Mouse (Mus musculus): ENCODE data around the gene Pax1. TPM values are rescaled to one million over a fixed set of nuclear protein-coding genes. Genes with fewer than 3 reads are reported as not detected.

The Pax1 gene
- not detected for total RNA-seq (2021)

DNA sequence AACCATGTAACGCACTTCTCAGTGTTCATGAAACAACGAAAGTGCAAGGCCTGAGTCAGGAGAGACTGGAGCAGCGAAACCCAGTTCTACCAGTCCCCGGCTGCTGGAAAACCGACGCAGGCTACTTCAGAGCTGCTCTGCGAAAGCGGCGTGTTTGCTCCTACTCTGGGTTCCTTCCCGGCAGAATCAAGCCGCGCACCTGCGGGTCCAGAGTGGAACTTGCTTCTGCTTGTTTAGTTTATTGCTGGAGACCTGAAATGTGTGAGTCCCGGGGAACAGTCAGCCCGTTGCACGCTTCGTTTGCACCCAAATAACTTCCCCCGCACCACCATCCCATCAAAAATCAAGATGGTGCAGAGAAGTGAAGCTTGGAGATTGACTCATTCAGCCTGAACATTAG lies at the start of gene Pax1:
Gene Pax1, plus strand, starts transcription at position 345 of the 400 bp plus-strand sequence.
- DNase-seq = no peak

DNA sequence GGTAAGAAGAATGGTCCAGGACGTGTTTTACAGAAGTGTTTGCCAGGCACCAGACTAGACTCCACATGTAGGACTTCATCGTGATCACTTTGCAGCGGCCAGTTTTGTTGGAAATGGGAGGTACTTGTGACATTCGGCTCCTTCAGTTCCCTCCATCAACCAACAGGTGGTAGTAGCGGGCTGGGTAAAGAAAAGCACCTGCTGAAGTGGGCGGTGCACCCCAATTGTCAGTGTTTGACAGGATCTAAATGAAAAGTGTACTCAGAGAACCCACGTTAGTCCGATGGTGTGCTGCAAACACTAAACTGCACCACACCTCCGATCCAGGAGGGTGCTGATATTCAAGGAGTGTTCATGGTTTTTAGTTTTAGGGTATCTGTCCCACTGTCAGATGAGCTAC lies 40.7 kb upstream of the Pax1 start:
- no peak for DNase-seq

DNA sequence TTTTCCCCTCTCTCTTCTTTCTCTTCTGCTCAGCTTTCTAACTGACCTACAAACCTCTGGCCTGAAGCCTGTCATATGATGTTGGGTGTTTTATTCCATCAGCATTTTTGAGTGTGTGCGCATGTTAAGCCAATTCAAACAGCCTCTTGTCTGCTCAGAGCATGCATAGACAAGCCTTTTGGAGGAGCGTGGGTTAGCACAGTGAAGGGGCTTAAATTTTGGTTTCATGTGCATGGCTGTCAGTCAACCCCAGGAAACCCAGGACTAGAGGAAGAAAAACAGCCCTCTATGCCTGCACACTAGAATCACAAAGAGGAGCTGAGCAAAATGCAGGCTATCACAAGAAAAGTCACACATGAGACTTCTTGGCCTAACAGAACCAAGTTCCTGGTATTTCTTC lies 36.5 kb upstream of the Pax1 start:
- no peak for DNase-seq

DNA sequence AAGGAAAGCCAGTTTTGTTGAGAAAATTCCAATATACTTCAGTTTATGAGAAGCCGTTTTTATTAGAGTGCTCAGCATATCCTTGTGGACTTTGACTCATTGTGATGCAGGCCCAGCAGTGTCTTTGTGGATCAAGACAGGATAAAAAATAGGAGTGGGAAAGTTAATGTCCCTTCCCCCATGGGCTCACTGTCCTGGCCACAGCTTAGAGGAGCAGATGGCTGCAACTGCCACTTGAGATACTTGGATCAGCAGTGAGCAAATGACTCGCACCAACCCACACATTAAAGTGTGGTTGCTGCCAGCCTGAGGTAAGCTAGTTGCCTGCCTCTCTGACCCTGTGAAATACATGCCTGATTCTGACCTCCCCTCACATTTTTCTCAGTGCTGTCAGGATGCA lies 29.0 kb upstream of the Pax1 start:
- no peak for DNase-seq

DNA sequence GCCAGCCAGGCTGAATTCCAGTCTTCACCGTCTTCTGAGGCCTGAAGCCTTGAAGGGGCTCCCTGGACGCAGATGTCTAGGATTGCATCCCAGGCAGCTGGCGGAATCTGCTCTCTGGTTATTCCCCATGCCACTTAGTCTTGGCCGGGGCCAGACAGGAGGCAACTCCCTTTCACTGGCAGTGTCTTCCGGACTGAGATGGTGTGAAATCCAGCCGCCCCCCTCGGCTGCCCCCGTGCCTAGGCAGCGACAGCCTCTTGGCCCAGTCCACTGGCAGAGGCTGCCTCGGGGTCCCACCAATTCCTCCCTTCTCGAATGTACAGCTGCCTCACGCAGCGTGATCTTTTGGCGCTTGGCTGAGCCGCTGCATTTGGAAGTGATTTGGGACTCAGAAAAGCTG lies 23.0 kb upstream of the Pax1 start:
- no peak for DNase-seq

DNA sequence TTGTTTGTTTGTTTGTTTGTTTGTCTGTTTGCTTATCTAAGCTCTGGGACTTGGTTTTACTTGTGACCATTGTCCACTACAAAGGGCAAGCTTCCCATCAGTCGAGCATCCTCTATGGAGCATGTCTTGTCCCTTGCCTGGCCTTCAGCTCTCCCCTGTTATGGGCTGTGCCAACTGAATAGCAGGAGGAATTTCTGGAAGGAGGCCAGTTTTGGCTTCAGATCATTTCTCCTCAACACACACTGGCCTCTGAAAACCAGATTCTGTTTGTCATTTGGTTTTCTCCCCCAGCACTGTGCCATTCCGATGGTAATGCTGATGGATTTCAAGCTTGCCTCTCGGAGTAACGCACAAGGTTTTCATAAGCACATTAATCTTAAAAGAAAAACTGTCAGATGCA lies 21.9 kb upstream of the Pax1 start:
- no peak for DNase-seq

DNA sequence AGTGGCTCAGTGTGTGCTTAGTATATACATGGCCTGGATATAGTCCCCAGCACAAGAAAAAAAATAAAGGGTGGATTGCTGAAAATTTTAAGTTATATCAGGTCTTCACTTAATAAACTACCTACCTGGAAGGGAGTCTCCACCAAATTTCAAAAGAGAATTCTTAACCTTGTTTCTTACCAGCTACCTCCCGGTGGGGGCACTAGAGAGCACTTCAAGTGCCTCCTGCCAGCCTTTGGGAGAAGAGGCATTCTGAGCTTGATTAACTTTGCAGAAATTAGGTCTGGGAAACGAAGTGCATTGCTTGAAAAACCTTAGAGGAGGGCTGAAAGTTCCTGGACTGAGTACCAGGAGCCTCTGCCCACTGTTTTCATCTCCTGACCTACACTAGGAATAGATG lies 19.5 kb upstream of the Pax1 start:
- DNase-seq = no peak

DNA sequence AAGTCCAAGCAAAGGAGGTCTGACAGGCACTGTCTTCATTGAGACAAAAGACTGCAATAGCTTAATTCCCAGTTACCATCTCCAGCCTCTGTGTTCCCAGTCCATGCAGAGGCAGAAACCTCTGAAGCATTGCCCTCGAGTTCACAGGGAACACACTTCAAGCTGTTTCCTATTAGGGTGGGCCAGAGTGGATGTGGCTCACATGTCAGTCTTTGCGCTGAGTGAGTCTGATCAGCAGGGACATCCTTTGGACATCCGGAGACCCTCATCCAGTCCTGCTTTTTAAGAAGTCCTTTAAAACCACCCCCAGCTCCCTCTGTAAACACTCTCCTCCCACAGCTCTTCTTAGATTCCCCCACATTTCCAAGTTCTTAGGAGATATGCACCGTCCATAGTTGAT lies 2.0 kb upstream of the Pax1 start:
- DNase-seq = no peak

DNA sequence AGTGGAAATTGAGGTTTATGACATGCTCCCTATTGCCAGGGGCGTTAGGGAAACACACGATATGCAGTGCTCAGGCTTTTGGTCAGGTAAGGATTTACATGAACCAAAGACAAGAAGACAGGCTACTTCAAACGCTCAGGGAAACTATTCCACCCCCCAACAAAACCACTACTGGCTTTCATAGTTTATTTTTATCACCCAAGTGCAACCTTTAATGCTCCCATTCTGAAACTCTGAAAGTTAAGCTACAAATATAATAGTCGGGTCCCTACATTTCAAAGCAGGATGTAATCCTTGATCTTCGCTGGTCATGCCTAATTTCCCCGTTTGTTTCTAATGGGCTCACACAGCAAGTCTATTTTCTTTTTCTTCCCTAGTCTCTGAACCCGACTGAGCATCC lies 1.3 kb upstream of the Pax1 start:
- no peak for DNase-seq

DNA sequence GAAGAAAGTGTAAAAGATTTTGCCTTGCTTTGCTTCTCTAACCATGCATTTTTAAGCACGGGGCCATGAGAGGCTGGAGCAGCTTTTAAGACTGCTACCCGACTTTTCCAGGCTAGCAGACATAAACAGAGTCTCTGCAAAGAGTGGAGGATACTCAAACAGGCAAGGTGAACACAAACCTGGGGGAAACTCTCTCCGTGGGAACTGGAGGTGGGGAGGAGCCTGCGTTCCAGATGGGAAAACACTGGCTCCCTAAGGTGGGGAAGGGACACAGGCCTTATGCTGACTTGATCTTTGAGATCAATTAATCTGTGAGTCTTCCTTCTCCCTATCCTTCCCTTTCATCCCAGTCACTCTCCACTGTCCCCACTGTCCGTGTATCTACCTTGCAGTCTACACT lies 869 bp upstream of the Pax1 start:
- no peak for DNase-seq

DNA sequence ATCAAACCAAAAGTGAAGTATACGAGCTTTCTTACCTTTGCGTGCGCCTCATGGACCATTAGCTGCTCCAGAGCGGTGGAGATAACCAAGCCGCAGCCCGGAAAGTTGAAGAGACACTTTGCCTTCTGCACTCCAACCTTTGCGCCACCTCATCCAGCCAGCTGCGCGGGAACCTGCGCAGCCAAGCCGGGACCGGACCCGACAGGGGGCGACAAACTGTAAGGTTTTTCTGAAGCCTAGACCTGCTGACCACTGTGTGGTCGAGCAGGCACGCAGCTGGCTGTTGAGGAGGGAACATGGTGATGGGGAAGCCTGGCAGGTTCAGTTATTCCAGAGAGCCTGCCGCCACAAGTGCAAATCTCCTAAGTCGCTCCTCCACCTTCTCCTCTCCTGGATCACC lies 591 bp downstream of the Pax1 start:
- DNase-seq = no peak

DNA sequence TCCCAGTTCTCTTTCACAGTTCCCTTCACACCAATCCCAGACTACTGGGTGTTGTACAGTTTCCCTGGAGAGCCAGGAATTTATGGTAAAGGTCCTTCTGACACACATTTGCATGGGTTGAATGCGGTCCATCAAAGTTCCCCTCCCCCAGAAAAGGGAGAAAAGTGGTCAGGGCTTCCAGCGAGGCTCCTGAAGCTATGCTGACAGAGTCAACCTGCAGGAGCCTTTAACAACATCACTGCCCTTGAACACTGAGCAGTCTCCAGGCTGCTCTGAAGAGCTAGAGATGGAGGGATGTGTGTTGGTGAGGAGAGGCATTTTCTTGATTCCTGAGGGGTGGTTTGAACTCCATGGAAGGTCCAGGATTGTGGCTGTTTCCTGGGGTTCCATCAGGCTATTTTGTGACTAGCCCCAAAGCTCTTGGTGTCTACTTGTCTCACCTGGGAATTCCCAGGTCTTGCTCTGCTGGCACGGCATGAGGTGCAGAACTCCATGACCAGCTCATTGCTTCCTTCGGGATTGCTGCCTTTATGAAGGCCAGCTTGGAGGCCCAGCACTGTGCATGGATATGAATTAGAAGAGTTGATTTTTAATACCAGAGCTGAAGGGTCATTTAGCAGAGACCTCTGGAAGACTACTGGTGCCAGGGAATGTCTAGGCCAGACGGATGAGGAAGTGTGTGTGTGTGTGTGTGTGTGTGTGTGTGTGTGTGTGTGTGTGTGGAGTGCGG lies 1.8 kb downstream of the Pax1 start:
- DNase-seq = no peak

DNA sequence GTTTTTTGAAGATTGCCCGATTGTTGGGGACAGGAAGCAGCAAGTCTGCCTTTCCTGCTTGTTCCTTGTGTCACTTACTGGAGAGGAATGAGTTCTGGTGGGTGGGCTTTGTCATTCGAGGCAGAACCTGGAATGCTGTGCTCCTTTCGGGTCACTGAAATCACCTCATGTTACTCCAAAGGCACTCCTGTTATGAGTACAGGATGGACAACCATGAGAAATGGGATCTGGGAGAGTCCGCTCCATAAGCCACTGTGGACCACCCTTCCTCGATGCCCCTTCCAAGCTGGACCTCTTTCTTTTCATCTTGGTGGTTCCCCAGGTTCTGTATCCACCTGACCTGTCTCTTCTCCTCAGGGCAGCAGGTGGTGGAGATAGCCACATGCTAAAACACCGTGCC lies 2.5 kb downstream of the Pax1 start:
- DNase-seq = no peak

DNA sequence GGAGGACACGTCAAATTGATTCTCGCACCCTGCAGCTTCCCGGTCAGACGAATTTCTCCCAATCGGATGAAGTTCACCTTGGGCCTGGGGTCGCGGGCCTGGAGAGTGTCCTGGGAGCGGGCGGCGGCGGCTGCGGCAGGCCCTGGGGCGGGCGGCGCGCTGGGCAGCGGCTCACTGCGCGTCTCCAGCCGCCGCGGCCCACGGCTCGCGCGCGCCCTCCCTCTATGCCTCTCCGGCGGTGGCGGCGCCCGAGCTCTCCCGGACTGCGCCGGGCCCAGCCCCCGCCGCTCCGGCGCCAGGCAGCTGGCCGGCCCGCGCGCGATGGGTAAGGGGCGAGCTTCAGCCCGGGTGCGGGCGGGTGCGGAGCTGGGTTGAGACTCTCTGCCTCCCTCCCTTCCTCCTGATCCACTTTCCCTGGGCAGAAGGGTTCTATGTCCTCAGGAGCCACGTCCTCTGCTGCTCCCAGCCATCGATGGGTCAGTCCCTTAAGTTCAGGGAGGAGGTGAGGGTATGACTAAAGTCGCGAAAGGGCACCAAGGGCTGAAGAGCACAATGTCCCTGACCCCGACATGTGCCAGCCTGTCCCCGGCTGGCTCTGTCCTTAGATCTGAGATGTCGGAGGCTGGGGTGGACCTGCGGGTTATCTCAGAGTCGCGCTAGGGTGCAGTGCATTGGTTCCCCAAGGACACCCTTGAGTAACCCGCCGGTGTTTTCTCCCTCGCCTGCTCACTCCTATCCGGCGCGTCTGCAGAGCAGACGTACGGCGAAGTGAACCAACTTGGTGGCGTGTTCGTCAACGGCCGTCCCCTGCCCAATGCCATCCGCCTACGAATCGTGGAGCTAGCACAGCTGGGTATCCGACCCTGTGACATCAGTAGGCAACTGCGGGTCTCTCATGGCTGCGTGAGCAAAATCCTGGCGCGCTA lies 3.5 kb downstream of the Pax1 start:
- no peak for DNase-seq

DNA sequence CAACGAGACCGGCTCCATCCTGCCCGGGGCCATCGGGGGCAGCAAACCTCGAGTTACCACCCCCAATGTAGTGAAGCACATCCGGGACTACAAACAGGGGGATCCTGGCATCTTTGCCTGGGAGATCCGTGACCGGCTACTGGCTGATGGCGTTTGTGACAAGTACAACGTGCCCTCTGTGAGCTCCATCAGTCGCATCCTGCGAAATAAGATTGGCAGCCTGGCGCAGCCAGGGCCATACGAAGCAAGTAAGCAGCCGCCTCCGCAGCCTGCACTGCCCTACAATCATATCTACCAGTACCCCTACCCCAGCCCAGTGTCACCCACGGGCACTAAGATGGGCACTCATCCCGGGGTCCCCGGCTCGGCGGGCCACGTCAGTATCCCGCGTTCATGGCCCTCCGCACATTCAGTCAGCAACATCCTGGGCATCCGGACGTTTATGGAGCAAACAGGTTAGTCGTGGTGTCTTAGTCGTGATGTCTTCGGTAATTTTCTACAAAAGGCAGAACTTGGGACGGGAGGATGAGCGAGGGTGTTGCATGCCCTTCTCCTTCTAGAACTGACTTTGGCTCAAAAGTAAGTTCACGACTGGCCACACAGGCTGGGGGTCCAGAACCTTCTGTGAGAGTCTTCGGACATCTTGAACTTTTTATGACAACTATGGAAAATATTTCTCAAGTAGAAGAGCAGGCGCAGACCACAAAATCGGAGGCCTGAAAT lies 4.3 kb downstream of the Pax1 start:
- no peak for DNase-seq

DNA sequence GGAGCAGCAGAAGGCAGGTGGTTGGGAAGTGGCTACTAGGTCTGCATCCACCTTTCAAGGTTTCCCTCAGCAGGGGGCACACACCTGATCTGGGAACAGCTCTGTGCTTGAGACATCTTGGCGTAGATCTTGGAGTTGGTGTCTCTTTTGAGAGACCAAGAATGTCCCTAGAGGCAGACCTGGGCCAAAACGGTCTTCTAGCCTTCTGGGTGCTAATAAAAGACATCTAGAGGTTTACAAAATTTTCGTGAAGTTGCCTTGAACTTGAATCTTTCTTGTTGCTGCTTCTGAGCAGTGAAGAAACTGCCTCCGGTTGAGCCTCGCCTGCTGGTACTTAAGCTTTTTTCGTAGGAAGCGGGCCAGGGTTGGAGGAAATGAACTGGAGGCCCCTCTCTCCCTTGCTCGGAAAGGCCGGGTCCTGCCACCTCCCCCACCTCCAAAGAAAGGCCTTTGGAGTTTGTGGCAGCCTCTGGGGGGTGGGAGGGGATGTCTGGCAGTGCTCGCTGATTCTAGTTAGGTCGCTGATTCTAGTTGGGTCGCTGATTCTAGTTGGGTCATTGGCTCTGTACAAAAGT lies 5.6 kb downstream of the Pax1 start:
- no peak for DNase-seq

DNA sequence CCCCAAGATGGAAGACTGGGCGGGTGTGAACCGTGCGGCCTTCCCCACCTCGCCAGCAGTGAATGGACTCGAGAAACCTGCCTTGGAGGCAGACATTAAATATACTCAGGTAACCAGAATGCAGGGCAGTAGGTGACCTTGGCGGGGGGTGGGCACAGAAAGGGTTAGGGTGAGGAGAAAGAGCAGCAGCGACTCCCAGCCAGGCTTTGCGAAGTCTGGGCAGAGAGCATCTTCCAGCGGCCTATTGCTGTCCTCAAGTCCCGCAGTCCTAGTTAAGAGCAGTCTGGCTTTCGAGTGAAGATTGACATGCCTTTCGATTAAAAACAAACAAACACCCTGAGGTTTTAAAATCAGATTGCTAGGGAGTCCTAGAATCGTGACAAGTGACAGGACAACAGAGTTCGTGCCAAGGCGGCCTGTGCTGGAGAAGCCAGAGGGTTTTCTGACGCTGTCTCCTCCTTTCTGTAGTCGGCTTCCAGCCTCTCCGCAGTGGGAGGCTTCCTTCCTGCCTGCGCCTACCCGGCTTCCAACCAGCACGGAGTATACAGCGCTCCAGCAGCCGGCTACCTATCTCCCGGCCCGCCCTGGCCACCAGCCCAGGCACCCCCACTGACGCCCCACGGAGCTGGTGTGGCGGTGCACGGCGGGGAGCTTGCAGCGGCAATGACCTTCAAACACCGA lies 6.3 kb downstream of the Pax1 start:
- DNase-seq = no peak

DNA sequence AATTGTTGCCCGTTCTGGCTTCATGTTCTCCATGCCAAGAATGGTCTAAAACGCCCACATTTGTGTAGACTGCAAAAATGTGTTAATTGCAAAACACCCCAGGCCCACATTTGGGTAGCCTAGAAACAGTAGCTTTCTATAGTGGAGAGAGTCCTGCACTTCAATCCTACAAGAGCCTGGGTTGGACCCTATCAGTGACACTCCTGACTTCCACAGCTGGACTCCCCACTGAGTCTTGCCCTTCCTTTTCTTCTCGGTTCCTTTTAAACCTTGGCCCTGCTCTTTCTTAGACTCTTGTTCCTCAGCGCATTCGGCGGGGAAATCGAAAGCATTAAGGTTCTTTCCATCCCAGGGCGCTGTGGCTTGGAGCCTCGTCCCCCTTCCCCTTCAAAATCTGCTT lies 7.8 kb downstream of the Pax1 start:
- DNase-seq = no peak

DNA sequence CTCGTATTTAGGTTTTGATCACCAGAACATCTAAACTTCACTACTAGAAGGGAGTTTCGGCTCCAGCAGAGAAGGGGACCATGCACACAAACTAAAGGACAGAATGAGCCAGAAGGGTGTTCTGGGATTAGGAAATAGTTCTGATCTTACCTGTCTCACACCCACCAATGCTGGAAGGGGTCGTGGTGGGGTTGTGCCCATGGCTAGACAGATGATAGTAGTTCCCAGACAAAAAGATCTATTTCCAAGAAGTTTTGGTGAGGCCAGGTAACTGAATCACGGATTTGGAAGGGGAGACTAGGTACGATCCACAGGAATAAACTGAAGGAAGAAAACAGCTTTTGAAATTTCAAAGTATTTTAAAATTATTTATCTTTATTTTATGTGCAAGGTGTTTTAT lies 8.4 kb downstream of the Pax1 start:
- DNase-seq = no peak

DNA sequence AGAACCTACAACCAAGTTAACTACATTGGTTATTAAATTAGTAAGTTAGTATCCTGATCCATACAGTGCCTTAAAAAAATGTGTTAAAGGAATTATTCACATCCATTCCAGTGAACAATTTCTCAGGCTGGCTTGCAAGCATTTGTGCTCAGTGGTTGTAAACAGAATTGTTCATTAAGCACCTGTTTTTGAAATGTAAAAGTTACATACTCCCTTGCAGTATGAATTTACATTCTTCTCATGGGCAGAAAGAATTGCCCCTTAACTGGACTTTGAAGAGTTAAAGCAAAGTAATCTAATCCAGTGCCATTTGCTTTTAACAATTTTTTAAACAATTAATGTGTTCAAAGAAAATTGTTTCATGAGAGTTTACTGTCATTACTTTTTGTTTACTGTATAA lies 9.6 kb downstream of the Pax1 start:
- DNase-seq = no peak

DNA sequence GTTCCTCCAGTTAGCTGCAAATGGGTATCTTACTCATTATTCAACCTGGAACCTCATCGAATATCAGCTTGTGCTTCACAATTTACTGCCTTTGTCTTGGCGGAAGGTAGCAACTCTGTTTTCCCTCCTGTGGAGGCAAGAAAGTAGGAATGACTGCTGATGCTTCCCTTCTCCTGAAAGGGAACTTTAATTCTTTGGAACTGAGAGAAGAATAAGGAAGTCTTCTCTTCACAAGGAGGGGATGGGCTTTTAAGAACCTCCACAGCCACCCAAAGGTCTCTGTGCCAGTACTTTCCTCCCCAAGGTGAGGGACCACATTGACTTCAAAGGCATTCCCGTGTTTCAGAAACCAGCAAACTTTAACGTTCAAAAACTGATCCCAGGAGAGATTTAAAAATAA lies 10.1 kb downstream of the Pax1 start:
- DNase-seq = no peak

DNA sequence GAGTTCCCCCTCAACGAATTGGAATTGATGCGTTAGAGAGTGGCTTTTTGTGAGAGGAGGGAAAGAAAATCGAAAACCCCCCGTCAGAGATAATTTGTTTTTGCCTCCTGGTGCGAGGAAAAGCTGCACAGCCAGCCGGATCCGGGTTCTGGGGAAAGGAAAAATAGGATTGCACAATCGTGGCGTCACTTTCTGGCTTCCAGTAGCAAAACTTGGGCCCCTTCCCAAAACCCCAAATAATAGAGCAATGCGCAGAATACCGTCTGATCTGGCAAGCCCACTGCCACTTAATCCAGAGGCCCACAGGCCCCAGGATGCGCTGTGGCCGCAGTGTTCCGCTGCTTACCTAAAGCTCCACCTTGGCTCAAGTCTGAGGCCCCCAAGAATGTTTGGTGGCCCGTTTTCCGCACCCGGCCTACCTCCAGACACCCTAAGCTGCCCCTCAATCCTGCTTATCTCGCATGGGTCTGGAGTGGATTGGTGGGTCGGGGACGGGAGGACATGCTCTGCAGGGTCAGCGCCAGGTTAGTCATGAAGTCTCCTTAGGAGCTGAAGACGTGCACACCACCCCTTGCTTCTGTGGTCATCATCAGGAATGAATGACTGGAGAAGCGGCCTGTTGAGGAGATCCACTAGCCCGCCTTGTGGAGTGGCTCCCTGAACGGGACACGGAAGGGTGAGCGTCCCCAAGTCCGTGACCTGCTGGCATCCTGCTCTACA lies 11.4 kb downstream of the Pax1 start:
- no peak for DNase-seq
